Mouse (Mus musculus): ENCODE measurements at regions not wholly inside any gene's neighbourhood (a gene's known extent, or its start where the extent isn't known, plus 50 kb on each side); places are given as distances from the start of the nearest gene placed in this dataset.

DNA sequence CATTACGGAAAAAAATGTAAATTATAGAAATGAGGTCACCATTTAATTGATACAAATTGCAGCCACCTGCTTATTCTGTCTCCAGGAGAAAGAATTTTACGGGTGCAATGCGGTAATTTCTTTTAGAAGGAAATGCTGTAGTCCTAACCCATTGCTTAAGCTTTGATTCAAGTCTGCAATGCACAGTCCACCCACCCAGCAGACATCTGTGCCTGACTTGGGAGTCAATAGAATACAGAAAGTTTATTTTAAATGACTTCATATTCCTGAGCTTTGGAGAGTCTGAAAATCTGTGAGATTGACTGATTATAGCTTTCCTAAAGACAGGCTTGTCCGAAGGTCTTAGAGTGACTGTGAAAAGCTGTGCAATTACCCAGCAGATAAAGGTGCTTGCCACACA lies 693.8 kb upstream of the Tmem132c start:
- H3K9me3 ChIP-seq = no peaks in the 10 kb centered on the region
- no peak for ATAC-seq (replicated peaks)
- 77% methylated on average over 4 of the region's 4 CpGs for WGBS

DNA sequence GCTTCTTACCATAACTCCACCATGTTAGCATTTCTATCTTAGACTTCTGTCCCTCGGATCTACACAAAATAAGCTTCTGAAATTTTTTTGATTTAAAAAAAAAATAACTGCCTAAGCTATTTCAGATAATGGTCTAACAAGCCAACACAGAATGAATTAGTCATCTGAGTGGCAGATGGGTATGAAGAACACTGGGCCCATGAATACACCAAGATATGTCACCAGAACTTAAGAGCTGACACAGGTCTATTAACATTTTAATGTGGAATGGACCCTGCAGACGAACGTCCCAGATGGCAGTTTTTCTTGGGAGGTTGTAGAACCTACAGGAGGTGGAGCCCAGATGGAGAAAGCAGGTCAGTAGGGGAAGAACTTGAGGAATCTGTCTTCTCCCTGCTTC lies 689.9 kb upstream of the Tmem132c start:
- Histone ChIP-seq H3K36me3 (no peaks in the 10 kb centered on the region), H3K9ac (replicated peaks) (no peak overlapping the region), H3K4me1 (no peaks in the 10 kb centered on the region), H3K4me2 (replicated peaks) (no peak overlapping the region), H3K4me3 (no peak overlapping the region), H3K27me3 (no peaks in the 10 kb centered on the region), H3K9me3 (no peaks in the 10 kb centered on the region), H3K27ac (replicated peaks) (no peak overlapping the region)
- ATAC-seq (replicated peaks) = no peak
- 67% methylated on average over 3 of the region's 3 CpGs for WGBS

More for the DNA sequence above, 693.8 kb upstream of the Tmem132c start:
- no peaks in the 10 kb centered on the region for H3K27me3 ChIP-seq
- H3K4me3 ChIP-seq = no peak overlapping the region
- H3K27ac ChIP-seq (replicated peaks) = no peak overlapping the region
- H3K4me1 ChIP-seq = 0 out of 2 replicates have a peak, but pooled peaks cover 4% of the 10 kb centered on the region
- H3K36me3 ChIP-seq = no peaks in the 10 kb centered on the region
- H3K9ac ChIP-seq (replicated peaks) = no peak overlapping the region
- no peak overlapping the region for H3K4me2 ChIP-seq (replicated peaks)

DNA sequence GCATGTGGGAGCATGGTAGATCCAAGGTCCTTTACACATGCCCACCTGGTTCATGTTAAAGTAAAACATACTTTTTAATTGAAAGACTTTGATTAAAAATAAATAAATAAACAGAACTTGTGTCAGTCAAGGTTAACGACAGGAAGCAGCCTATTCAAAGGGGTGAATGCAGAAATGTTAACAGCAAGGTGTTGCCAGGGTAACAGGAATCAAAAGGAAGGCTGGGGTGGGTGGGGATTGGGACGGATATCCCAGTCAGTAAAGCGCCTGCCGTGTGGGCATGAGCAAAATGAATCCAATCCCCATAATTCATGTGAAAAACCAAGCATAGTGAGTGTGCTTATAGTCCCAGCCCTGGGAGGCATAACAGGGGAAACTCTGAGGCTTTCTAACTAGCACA lies 682.6 kb upstream of the Tmem132c start:
- Histone ChIP-seq H3K4me2 (replicated peaks) (no peak overlapping the region), H3K27ac (replicated peaks) (no peak overlapping the region), H3K9ac (replicated peaks) (no peak overlapping the region), H3K36me3 (no peaks in the 10 kb centered on the region), H3K4me3 (no peak overlapping the region), H3K4me1 (no peaks in the 10 kb centered on the region), H3K27me3 (no peaks in the 10 kb centered on the region), H3K9me3 (no peaks in the 10 kb centered on the region)
- no peak for ATAC-seq (replicated peaks)
- WGBS = 15% methylated on average over 4 of the region's 4 CpGs

DNA sequence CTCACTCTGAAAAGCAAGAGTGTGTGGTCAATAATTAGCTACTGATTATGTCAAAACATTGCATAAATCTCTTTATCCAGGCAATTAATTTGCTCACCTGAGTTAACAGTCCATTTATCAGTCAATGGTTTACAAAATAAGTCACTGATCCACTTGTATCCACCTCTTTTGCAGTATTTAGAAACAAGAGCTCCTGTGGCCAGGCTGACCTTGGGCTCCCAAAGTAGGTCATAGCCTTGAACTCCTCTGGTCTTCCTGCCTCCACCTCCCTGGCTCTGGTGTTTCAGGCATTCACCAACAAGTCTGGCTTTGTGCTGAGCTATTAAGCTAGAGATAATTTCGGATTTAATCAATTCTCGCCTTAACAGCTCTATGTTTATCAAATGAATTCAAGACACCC lies 675.8 kb upstream of the Tmem132c start:
- H3K9ac ChIP-seq (replicated peaks) = no peak overlapping the region
- no peaks in the 10 kb centered on the region for H3K36me3 ChIP-seq
- ATAC-seq (replicated peaks) = no peak
- no peak overlapping the region for H3K27ac ChIP-seq (replicated peaks)
- no peaks in the 10 kb centered on the region for H3K9me3 ChIP-seq
- H3K4me2 ChIP-seq (replicated peaks) = no peak overlapping the region
- 82% methylated on average over 2 of the region's 2 CpGs for WGBS
- no peaks in the 10 kb centered on the region for H3K27me3 ChIP-seq
- no peaks in the 10 kb centered on the region for H3K4me1 ChIP-seq
- no peak overlapping the region for H3K4me3 ChIP-seq

DNA sequence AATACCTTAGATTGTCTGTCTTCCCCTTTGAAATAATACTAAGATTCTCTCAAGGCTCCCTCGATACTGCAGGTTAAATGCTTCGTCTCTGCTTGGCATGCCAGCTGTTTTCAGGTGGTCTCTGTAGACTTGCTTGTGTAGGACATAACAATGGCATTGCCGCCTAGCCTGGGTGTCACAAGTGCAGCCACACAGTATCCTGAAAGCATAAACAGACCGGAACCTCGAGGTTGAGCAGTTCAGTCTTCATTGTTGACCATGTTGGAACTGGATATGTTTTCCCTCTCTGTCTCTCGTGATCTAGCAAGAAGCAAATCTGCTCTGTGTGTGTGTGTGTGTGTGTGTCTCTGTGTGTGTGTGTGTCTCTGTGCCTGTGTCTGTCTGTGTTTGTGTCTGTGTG lies 675.4 kb upstream of the Tmem132c start:
- Histone ChIP-seq H3K36me3 (no peaks in the 10 kb centered on the region), H3K27me3 (no peaks in the 10 kb centered on the region), H3K9me3 (no peaks in the 10 kb centered on the region), H3K4me2 (replicated peaks) (no peak overlapping the region), H3K4me3 (no peak overlapping the region), H3K27ac (replicated peaks) (no peak overlapping the region), H3K9ac (replicated peaks) (no peak overlapping the region), H3K4me1 (no peaks in the 10 kb centered on the region)
- no peak for ATAC-seq (replicated peaks)
- 90% methylated on average over 6 of the region's 6 CpGs for WGBS

DNA sequence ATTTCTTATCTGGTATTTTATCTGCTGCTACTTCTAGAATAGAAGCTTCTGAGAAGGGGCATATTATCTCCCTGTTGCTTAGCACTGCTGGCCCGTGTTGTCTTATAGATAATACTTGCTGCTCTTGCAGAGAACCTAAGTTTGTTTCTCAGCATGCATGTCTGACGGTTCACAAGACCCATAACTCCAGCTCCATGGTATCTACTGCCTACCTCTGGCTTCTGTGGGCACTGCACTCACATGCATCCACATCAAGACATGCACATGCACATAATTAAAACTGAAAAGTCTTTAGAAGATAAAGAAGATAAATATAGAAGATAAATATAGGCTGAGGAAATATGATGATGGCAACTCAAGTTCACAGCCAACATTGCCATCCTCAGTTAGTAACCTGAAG lies 667.8 kb upstream of the Tmem132c start:
- Histone ChIP-seq H3K4me3 (no peak overlapping the region), H3K9ac (replicated peaks) (no peak overlapping the region), H3K36me3 (no peaks in the 10 kb centered on the region), H3K27me3 (no peaks in the 10 kb centered on the region), H3K27ac (replicated peaks) (no peak overlapping the region), H3K4me1 (no peaks in the 10 kb centered on the region), H3K4me2 (replicated peaks) (no peak overlapping the region), H3K9me3 (no peaks in the 10 kb centered on the region)
- whole genome bisulfite sequencing = 86% methylated on average over 2 of the region's 2 CpGs
- no peak for ATAC-seq (replicated peaks)

DNA sequence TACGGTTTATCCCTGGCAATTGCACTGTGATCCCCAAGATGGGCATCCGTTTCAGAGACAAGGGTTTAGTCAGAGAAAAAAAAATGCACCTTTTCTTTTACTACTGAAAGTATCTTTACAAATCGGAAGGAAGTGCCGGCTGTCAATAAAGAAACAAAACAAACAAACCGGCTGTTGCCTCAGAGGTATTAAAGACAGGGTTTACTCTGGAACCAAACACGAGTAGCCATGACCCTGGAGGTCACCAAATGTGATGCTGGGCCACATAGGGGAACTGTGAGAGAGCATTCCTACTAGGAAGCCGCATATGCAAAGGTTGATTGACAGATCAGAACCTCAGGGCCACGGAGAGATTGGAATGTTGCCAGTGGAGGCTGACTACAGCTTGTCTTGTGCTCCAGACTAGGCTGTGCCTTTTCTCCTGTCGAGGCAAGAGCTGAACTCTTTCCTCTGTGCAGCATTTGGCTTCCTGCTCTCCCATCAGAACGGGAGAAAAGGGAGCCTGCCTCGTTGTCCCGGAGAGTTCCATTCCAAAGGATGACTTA lies 643.8 kb upstream of the Tmem132c start:
- H3K27ac ChIP-seq (replicated peaks) = no peak overlapping the region
- H3K4me2 ChIP-seq (replicated peaks) = no peak overlapping the region
- H3K27me3 ChIP-seq = no peaks in the 10 kb centered on the region
- no peaks in the 10 kb centered on the region for H3K9me3 ChIP-seq
- peaks cover 4% of the 10 kb centered on the region; the same call in 1 of the 2 replicates for H3K4me1 ChIP-seq
- H3K36me3 ChIP-seq = no peaks in the 10 kb centered on the region
- H3K9ac ChIP-seq (replicated peaks) = no peak overlapping the region
- no peak for ATAC-seq (replicated peaks)
- no peak overlapping the region for H3K4me3 ChIP-seq
- WGBS = 64% methylated on average over 12 of the region's 12 CpGs

DNA sequence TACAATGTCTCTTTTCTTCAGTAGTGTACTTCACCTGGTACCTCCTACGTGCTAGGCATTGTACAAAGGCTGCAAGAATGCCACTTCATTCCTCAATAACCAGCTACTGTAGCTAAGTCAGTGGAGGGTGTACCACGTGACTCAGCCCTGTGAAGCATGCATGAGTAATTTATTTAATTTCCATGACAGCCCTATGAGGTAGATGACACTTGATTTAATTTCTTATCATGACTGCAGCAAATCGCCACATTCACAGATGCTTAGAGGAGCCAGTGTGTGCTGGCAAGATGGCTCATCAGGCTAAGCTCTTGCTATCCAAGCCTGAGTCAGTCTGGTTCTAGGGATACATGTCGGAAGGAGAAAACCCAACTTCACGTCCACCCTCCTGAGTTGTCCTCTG lies 642.0 kb upstream of the Tmem132c start:
- WGBS = 73% methylated on average over 5 of the region's 5 CpGs
- H3K9me3 ChIP-seq = no peaks in the 10 kb centered on the region
- H3K27ac ChIP-seq (replicated peaks) = no peak overlapping the region
- H3K36me3 ChIP-seq = no peaks in the 10 kb centered on the region
- no peaks in the 10 kb centered on the region for H3K27me3 ChIP-seq
- no peak for ATAC-seq (replicated peaks)
- H3K4me3 ChIP-seq = no peak overlapping the region
- no peak overlapping the region for H3K9ac ChIP-seq (replicated peaks)
- peaks cover 4% of the 10 kb centered on the region; the same call in 1 of the 2 replicates for H3K4me1 ChIP-seq
- H3K4me2 ChIP-seq (replicated peaks) = no peak overlapping the region

DNA sequence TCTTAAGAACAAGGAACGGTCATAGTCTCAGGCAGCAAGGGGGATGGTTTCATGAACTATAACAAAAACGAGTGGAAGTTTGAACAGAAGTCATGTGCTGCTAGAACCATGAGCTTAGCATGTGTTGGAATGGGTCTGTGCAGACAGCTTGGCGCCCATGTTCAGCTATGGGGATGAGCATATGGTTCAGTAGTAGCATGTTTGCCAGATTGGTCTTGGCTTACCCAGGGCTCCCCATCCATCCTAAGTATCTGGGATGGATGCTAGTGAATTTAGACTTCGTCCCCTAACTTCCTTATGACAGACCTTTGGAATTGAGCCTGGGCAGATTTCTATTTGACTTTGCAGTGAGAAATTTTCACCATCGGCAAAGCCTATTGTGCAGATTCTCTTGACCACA lies 634.9 kb upstream of the Tmem132c start:
- ATAC-seq (replicated peaks) = no peak
- 78% methylated on average over 5 of the region's 5 CpGs for whole genome bisulfite sequencing
- H3K36me3 ChIP-seq = no peaks in the 10 kb centered on the region
- H3K27ac ChIP-seq (replicated peaks) = no peak overlapping the region
- H3K4me2 ChIP-seq (replicated peaks) = no peak overlapping the region
- no peak overlapping the region for H3K4me3 ChIP-seq
- no peak overlapping the region for H3K9ac ChIP-seq (replicated peaks)
- no peaks in the 10 kb centered on the region for H3K27me3 ChIP-seq
- H3K9me3 ChIP-seq = no peaks in the 10 kb centered on the region
- H3K4me1 ChIP-seq = peaks cover 3% of the 10 kb centered on the region; the same call in 1 of the 2 replicates

DNA sequence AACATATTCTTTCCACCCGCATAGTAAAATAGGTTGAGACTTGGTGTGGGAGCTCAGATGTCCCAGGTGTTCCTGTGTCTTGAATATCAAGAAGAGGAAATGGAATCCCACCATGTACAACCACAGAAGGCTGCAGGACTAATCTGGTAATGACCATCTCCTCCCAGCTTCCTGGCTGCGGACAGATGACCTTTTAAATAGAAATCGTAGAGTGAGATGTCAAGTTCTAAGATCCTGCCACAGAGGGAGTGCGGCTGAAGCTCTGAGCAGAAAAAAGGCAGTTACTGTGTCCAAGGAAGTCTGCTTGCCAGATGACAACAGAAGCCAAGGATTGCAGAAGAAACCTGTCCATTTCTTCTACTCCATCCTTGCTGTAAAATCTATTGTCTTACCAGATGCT lies 629.0 kb upstream of the Tmem132c start:
- no peak overlapping the region for H3K27ac ChIP-seq (replicated peaks)
- no peak for ATAC-seq (replicated peaks)
- no peak overlapping the region for H3K4me2 ChIP-seq (replicated peaks)
- no peak overlapping the region for H3K9ac ChIP-seq (replicated peaks)
- no peak overlapping the region for H3K4me3 ChIP-seq
- 92% methylated on average over 4 of the region's 4 CpGs for WGBS
- H3K9me3 ChIP-seq = no peaks in the 10 kb centered on the region
- H3K36me3 ChIP-seq = no peaks in the 10 kb centered on the region
- H3K4me1 ChIP-seq = no peaks in the 10 kb centered on the region
- H3K27me3 ChIP-seq = no peaks in the 10 kb centered on the region

DNA sequence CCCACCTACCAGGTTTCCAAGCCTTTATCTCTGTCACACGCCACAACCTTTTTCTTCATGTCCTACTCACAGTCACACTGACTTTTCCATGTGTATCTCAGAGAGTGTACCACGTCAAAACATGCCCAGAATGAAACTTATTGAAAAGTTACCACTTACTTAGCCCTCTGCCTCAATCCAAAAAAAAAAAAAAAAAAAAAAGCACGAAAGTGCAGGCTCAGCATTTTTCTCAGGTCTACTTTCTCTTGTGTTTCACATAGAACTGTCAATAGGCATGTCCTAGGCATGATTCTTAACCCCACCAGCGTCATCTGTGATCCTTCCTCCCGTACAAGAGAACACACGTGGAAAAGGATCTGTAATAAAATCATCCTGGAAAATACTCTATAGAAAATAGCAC lies 619.1 kb upstream of the Tmem132c start:
- H3K4me3 ChIP-seq = no peak overlapping the region
- no peak overlapping the region for H3K27ac ChIP-seq (replicated peaks)
- H3K27me3 ChIP-seq = no peaks in the 10 kb centered on the region
- H3K36me3 ChIP-seq = no peaks in the 10 kb centered on the region
- WGBS = 82% methylated on average over 6 of the region's 6 CpGs
- H3K9me3 ChIP-seq = no peaks in the 10 kb centered on the region
- no peak for ATAC-seq (replicated peaks)
- no peaks in the 10 kb centered on the region for H3K4me1 ChIP-seq
- no peak overlapping the region for H3K4me2 ChIP-seq (replicated peaks)
- no peak overlapping the region for H3K9ac ChIP-seq (replicated peaks)

DNA sequence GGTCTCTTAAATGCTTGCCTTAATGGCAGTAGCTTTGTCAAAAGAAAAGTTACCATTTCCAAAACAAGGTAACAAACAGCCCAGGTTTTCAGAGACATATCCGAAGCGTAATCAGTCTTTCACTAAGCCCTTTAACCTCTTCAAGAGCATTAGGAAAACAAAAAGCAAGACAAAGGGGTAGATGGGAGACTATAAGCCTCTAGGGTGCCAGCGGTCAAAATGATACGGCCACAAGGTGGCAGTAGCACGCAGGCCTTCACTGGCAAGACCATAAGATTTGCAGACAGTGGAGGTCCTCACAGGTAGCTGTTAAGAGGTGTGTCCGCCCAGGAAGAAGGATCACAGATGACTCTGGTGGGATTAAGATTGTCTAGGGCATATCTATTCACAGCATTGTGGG lies 618.4 kb upstream of the Tmem132c start:
- H3K9ac ChIP-seq (replicated peaks) = no peak overlapping the region
- no peak for ATAC-seq (replicated peaks)

DNA sequence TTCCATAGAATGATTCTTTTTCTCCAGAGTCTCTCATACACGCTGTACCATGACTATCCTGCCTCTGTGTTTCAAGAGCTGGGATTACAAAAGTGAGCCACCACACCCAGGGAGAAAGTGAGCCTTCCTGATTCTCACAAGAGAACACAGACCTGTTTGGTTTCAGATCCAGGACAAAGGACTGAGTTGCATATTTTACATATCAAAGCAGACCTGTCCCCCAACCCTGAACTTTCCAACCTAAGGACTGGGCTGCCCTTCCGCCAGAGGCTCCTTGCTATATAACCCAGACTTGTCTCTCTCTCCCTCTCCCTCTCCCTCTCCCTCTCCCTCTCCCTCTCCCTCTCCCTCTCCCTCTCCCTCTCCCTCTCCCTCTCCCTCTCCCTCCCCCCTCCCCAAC lies 611.8 kb upstream of the Tmem132c start:
- no peaks in the 10 kb centered on the region for H3K27me3 ChIP-seq
- H3K4me3 ChIP-seq = no peak overlapping the region
- H3K4me2 ChIP-seq (replicated peaks) = no peak overlapping the region
- H3K27ac ChIP-seq (replicated peaks) = no peak overlapping the region
- no peaks in the 10 kb centered on the region for H3K9me3 ChIP-seq
- no peak for ATAC-seq (replicated peaks)
- H3K36me3 ChIP-seq = no peaks in the 10 kb centered on the region
- no peak overlapping the region for H3K9ac ChIP-seq (replicated peaks)
- WGBS = 31% methylated on average over 2 of the region's 2 CpGs
- no peaks in the 10 kb centered on the region for H3K4me1 ChIP-seq

More for the DNA sequence above, 618.4 kb upstream of the Tmem132c start:
- Histone ChIP-seq H3K9me3 (no peaks in the 10 kb centered on the region), H3K4me1 (no peaks in the 10 kb centered on the region), H3K4me3 (no peak overlapping the region), H3K4me2 (replicated peaks) (no peak overlapping the region), H3K27me3 (no peaks in the 10 kb centered on the region), H3K27ac (replicated peaks) (no peak overlapping the region), H3K36me3 (no peaks in the 10 kb centered on the region)
- 9% methylated on average over 6 of the region's 6 CpGs for WGBS
